Comparison of ENCODE assay signal across 9 mouse cellular contexts in the genomic region with DNA sequence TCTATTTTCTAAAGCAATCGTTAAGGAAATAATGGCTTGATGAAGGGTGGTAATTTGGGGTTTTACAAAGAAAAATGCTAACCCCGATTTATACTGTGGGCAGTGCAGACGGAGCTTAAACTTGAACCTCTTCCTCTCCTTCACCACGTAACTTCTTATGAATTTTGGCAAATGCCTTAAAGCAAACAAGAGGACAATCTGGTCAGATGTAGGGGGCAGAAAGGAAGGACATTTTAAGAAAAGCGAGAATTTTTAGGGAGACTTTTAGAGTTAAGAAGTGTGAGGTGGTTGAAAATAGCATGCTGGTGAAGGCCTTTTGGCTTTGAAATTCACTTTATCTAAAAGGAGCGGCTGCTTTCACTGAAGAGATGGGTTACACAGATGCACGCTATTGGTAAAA. TPM values are rescaled to one million over a fixed set of nuclear protein-coding genes. Genes with fewer than 3 reads are reported as not detected.
A peak's percentile ranks its signal among the peaks of the same experiment; 100 is the strongest.
DNase-seq lines count a peak whose midpoint lies in the region; ATAC-seq and TF ChIP-seq lines count a peak whose summit lies in the region.
"Had no signal": no experiment of that assay in that cellular context is flagged by ENCODE, and none has a peak within 500 bp of the region (broad histone marks: within the 10 kb centered on the region; RNA-seq: fewer than 3 reads in every experiment).

No protein-coding gene starts in this region.

- ATAC-seq in forebrain, embryonic 14.5 days: no peak

- H3K4me2 ChIP-seq in forebrain, embryonic 14.5 days (ENCODE audit: low read length): peak overlapping the region; percentile 81

- 4% methylated on average over 7 of the region's 7 CpGs for WGBS in forebrain, embryonic 14.5 days
- WGBS in limb, embryonic 10.5 days: 2% methylated on average over 7 of the region's 7 CpGs
- 16% methylated on average over 7 of the region's 7 CpGs for WGBS in olfactory bulb, adult 2 months

- H3K27me3 ChIP-seq in forebrain, embryonic 14.5 days (replicated peaks; ENCODE audit: control insufficient read depth, insufficient read depth, low read length): no peaks in the 10 kb centered on the region
- H3K27me3 ChIP-seq in limb, embryonic 10.5 days (ENCODE audit: low read depth, poor library complexity, severe bottlenecking): peaks cover 45% of the 10 kb centered on the region

- peak overlapping the region; percentile 99 for H3K9ac ChIP-seq in forebrain, embryonic 14.5 days (ENCODE audit: low read length)

- H3K9me3 ChIP-seq in forebrain, embryonic 14.5 days (replicated peaks; ENCODE audit: control insufficient read depth, low read length): no peaks in the 10 kb centered on the region
- no peaks in the 10 kb centered on the region for H3K9me3 ChIP-seq in limb, embryonic 10.5 days (replicated peaks)

- H3K4me1 ChIP-seq in forebrain, embryonic 14.5 days (ENCODE audit: control insufficient read depth, insufficient read depth, low read length): peaks cover 4% of the 10 kb centered on the region; the same call in 1 of the 2 replicates
- peaks cover 64% of the 10 kb centered on the region for H3K4me1 ChIP-seq in limb, embryonic 10.5 days
- no peaks in the 10 kb centered on the region; the same call in 1 of the 2 replicates for H3K4me1 ChIP-seq in olfactory bulb, adult 2 months (ENCODE audit: control insufficient read depth, insufficient read depth, low read length)

- no peak for DNase-seq in left cerebral cortex, adult 2 months (ENCODE audit: extremely low spot score in 1 of 2, low spot score in 2 of 2)
- no peak for DNase-seq in left cerebral cortex, adult 11 months (ENCODE audit: low spot score)
- DNase-seq in forebrain, embryonic 14.5 days (ENCODE audit: low spot score): peak; percentile 36
- no peak for DNase-seq in limb, embryonic 10.5 days (ENCODE audit: low spot score)
- DNase-seq in testis, postnatal 14 days (ENCODE audit: low spot score): no peak
- DNase-seq in layer of hippocampus, adult 9-10 months (ENCODE audit: low spot score): no peak
- DNase-seq: thymus, postnatal 4 days had no signal

- H3K4me3 ChIP-seq in left cerebral cortex, adult 2 months: peak overlapping the region; percentile 39
- H3K4me3 ChIP-seq in forebrain, embryonic 14.5 days (ENCODE audit: low read depth, low read length): peak overlapping the region; percentile 70
- peak overlapping the region; percentile 77 for H3K4me3 ChIP-seq in limb, embryonic 10.5 days
- no peak overlapping the region for H3K4me3 ChIP-seq in olfactory bulb, adult 2 months (ENCODE audit: insufficient read depth, low read depth, low read length)

- TF ChIP-seq CTCF in left cerebral cortex, adult 2 months (IDR thresholded peaks at IDR 0.05): no peak
- TF ChIP-seq CTCF in olfactory bulb, adult 2 months (IDR thresholded peaks at IDR 0.05; ENCODE audit: insufficient read depth, low read depth, low read length): no peak

- TF ChIP-seq POLR2A in olfactory bulb, adult 2 months (IDR thresholded peaks at IDR 0.05; ENCODE audit: insufficient read depth, low read depth, low read length): no peak

- peak overlapping the region; percentile 75 for H3K27ac ChIP-seq in left cerebral cortex, adult 2 months
- H3K27ac ChIP-seq in forebrain, embryonic 14.5 days (ENCODE audit: low read depth, low read length): peak overlapping the region; percentile 99
- H3K27ac ChIP-seq in limb, embryonic 10.5 days: peak overlapping the region; percentile 93
- peak overlapping the region; percentile 100 for H3K27ac ChIP-seq in olfactory bulb, adult 2 months (ENCODE audit: insufficient read depth, low read depth, low read length)

- H3K36me3 ChIP-seq in forebrain, embryonic 14.5 days (ENCODE audit: control insufficient read depth, insufficient read depth, low read length): no peaks in the 10 kb centered on the region
- H3K36me3 ChIP-seq in limb, embryonic 10.5 days: no peaks in the 10 kb centered on the region
- H3K36me3 ChIP-seq: G1E had no signal

- intact Hi-C loops in left cerebral cortex, adult 2 months (cut with DNase I): no loop called here

RNA-seq across cellular contexts. Expression of a gene that starts 3.3 kb away (rescaled TPM):
- total RNA-seq in left cerebral cortex, adult 2 months (2021): 100 to 1,000 TPM; 110 to 116 TPM
- polyA plus RNA-seq in forebrain, embryonic 14.5 days (2014; fragmentation: Nextera tagmentation; extraction: Ambion mirVana): 99.1 and 114 TPM in 2 replicates
- polyA plus RNA-seq in limb, embryonic 10.5 days (2016; fragmentation: Nextera tagmentation; extraction: Ambion mirVana): 63.2 and 65.7 TPM in 2 replicates
- 180 and 356 TPM in 2 replicates for polyA plus RNA-seq in olfactory bulb, adult 2 months (2012; ENCODE audit: insufficient read depth, insufficient read length, low replicate concordance, missing spikeins)
